Mouse (Mus musculus): ENCODE measurements around the gene Obscn.

Obscn gene

DNA sequence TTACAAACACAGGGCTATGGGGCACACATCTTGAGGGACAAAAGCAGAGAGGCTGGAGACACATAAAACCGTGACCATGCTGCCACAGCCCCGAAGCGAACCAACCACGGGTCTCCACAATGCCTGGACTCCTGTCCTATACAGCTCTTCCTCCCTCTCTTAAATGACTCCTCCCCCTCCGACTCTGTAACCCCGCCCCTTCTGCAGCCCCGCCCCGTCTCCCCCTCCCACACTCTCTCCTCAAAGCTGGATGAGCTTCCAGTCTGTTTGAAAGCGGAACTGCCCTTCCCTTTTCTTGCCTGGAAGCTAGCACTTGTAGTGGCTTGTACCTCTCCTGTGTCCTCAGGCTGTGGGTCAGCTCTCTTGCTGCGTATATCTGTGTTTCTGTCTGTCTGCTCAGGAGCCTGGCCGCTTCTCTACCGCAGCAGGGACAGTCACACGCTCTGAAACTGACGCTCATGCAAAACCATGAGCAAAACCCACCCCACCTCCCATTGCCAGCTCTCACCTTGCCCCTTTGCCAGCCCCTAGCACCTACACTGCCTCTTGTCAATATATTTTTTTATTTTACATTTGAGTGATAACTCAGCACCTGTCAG lies 5.7 kb upstream of the Obscn start:
- DNase-seq (ENCODE audit: low spot score) = no peak

DNA sequence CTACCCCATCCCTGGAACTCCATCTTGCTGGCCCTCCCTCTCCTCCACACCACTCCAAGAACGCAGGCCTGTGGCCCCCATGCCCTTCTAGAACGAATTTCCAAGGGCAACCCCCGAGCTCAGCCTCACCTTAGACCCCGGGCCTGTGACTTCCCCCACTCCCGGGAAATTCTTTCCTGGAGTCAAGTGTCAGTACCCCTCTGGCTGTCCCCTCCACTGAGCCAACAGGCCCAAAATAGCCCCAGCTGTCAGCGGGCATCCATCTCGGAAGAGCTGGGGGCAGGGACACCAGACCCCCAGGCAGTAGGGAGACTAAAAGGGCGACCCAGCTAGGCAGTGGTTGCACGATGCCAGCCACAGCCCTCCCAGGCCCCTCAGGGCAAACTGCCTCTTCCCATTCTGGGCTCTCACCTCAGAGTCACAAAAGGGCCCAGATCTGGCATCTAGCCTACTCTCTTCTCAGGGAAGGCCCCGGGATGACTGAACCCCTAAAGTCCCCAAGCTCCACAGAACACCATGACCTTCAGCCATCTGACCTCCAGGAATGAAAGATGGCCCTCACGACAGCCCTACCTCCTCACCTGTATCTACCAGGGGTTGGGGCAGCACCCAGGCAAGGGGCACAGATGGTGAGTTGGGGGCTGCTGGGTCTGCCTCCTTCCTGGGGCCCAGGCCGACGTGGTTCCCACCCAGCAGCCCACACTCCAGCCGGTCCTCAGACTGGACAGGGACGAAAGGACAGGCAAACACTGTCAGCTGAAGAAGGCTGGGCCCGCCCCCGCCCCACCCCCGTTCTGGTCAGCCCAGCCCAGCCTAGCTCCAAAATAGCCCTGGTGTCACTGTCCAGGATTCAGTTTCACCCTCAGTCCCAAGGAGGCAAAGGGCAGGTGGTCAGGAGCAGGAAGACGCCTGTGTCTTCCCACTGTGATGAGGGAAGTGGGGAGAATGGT lies 2.6 kb upstream of the Obscn start:
- no peak for DNase-seq (ENCODE audit: low spot score)

DNA sequence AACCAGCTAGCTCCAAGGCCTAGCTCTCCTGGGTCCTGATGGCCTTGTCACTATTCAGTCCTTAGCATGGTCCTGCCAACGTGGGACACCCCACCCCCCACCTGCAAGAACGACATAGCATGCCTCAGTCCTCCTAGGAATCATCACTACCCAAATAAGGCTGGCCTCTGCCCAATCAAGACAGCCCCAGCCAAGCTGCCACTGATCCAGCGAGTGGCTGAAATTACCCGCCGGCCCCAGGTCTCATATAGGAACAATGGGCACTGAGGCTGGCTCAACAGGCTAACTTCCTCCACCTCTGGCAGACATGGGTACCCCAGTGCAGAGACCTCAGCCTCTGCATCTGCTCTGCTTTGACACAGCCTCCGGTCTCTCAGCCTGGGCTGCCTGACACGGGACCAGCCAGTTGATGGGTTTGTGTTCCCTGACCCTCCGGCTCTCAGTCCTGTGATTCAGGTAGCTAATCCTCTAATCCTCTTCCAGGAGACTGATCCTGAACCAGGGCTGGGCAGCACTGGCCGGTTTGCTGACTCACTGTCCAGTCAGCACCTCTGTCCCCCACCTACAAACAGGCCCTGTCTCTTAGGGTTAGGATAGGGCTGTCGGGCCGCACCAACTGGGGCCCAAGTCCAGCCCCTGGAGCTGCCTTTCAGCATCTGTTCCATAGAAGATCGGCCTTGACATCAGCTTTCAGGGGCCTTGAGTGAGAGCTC lies 948 bp upstream of the Obscn start:
- no peak for DNase-seq (ENCODE audit: low spot score)

DNA sequence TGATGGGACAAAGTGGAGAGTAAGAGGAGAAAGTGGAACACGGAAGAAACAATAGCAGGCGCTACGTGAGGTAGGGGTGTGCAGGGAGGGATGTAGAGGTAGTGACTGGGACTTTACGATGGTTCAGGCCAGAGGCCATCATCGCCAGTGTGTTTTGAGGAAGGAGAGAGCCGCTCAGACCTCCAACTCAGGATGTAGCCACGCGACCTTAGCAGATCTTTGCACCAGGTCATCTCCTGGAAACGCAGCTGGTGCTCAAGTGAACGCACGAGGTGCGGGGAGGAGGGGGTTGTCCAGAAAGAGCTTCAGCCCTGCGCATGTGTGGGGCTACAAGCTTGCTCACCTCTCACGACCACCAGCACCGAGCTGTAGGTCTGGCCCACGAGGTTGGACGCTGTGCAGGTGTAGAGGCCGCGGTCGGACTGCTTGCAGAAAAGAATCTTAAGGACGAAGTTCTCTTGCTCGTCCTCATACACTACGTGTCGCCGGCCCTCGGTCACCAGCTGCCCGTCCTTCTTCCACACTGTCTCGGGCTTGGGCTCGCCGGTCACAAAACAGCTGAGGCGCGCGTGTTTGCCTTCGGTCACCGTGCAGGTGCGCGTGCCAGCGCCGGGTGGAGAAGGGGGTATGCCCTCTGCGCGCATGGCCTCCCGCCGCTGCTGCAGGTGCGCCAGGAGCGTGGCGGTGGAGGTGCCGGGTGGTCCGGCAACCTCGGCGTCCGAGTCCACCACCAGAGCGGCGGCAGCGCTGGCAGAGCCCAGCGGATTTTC lies 966 bp downstream of the Obscn start:
- no peak for DNase-seq (ENCODE audit: low spot score)

DNA sequence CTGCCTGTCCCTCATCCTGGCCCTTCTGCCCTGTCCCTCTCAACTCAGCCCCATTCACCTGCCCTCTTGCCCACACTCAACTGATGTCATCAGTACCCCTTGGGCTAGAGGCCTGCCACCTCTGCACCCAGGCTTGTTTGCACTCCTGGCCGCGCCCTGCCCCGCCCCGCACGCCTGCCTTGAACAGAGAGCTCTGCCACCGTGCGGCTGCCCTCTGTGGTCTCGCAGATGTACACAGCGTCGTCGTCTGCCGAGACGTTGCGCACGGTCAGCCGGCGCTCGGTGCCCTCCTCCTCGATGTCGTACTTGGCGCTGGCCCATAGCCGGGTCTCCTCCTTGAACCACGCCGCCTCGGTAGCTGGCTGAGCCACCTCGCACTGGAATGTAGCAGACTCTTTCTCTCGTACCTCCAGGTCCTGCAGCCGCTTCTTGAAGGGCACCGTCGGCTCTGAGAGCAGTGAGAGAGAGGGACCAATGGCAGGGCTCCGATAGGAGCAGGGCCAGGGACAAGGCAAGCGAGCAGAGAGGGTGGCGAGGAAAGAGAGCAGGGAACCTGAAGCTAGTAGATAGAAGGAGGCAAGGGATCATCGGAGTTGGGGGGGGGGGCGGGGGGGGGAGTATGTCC lies 1.7 kb downstream of the Obscn start:
- DNase-seq (ENCODE audit: low spot score) = no peak

DNA sequence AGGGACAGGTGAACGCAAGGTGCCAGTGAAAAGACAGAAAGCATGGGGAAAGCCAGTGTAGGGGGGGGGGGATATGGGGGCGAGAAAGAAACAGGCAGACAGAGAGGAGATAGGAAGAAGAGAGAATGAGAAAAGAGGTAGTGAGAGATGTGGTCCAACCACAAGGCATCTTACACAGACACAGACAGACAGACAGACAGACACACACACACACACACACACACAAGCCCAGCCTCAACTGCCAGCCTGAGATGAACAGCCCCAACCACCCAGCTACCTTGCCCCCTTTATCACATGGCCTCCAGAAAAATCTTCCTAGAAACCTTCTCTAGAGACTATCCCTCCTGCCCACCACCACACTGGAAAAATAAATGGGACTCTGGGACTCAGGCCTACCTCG lies 4.1 kb downstream of the Obscn start:
- DNase-seq (ENCODE audit: low spot score) = no peak

DNA sequence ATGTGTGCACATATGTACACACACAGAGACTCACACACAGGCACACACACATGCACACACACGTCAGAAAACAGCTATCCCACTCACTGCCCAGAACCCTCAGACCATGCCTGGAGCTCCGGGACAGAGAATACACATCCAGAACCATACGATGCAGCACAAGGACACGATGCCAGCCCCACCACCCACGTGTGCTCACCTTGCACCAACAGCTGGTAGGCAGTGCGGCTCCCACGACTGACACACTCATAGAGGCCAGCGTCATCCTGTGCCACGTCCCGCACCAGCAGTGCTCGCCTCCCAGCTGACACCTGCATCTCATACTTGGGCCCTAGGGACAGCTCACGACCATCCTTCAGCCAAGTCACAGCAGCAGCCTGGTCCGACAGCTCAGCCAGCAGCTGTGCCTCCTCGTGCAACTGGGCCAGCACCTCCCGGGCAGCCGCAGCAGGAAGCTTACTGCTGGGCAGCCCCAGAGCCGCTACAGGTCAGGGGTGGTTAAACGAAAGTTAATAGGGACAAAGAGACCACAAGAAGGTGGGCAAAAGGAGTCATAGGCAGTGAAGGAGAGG lies 4.8 kb downstream of the Obscn start:
- no peak for DNase-seq (ENCODE audit: low spot score)

DNA sequence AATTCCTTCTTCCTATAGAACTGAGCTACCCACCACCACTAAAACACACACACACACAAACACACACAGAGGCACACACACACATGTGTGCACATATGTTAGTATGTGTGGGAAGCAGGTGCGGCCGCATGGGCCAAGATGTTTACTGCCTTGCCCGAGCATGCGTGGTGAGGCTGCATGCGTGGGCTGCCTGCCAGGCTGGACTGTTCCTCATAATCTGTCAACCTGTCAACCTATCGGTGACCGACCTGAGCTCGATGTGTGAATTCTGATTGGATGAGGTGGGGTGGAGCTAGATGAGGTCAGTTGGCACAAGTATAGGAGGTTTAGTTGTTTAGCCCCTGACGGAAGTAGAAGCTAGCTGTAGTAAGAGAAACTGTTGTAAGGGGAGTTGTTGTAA lies 5.4 kb downstream of the Obscn start:
- DNase-seq (ENCODE audit: low spot score) = no peak

DNA sequence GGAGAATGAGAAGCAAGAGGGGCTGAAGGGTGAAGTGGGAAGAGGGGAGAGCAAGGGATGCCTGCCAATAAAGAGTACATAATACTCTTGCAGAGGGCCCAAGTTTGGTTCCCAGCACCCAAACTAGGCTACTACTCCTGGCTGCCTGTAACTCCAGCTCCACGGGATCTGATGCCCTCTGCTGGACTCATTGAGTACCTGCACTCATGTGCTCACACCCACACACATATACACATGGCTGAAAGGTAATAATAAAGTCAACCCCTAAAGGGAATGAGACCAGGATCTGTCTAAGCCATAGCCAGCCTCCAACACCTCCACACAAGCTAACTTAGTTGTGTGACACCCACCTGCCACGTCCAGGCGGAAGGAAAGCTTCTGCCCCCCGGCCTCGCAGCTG lies 30.3 kb downstream of the Obscn start:
- no peak for DNase-seq (ENCODE audit: low spot score)

DNA sequence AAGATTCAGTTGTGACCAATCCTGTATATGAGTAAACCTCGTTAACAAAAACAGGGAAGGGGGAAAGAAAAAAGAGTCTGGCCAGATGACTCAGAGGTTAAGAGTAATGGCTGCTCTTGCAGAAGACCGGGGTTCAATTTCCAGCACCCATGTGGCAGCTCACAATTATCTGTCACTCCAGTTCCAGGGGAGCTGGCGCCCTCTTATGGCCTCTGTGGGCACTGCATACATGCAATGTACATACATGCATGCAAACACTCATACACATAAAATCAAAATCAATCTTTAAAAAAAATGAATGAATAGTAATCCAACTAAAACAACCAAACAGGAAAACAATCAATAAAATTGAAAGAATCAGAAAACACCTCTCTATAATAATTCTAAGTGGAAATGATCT lies 33.9 kb downstream of the Obscn start:
- no peak for DNase-seq (ENCODE audit: low spot score)

DNA sequence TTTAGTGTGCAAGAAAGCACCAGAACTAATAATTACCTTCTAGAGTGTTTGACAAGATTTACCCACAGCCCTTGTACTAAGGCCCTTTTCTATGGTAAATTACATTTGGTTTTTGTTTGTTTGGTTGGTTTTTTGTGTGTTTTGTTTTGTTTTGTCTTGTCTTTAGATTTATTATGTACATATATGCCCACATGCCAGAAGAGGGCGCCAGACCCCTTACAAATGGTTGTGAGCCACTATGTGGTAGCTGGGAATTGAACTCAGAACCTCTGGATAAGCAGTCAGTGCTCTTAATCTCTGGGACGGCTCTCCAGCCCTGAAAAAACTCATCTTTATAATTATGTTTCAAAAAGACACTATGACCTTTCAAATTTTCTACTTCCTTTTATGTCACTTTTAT lies 37.9 kb downstream of the Obscn start:
- no peak for DNase-seq (ENCODE audit: low spot score)

DNA sequence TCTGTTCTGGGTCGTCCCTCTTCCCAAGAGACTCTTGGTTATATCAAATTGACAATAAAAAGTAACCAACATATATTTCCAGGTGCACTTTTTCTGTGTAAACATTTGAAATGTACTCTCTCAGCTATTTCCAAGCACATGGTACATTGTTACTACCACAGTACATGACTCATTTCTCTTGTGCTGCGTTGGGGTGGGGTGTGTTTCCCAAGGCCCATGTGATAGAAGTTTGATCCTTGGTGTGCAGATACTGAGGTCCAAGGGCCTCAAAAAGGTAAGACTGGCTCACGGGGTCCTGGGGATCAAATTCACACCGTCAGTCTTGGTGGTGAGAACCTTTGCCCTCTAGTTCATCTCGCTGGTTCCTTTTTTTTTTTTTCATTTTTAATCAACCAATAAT lies 38.4 kb downstream of the Obscn start:
- no peak for DNase-seq (ENCODE audit: low spot score)

DNA sequence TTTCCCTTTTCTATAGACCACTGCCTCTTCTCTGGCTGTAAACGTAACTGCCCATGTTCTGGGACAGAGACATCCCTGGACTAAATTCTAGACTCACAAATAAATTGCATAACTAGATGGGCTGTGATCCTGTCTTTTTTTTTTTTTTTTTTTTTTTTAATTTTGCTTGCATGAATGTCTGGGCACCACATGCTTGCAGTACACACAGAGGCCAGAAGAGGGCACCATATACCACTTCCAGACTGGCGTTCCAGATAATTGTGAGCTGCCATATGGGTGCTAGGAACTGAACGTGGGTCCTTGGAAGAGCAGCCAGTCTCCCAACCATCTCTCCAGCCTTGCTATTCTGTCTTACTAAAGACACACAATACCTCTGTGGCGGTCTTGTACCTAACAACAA lies 42.0 kb downstream of the Obscn start:
- no peak for DNase-seq (ENCODE audit: low spot score)

DNA sequence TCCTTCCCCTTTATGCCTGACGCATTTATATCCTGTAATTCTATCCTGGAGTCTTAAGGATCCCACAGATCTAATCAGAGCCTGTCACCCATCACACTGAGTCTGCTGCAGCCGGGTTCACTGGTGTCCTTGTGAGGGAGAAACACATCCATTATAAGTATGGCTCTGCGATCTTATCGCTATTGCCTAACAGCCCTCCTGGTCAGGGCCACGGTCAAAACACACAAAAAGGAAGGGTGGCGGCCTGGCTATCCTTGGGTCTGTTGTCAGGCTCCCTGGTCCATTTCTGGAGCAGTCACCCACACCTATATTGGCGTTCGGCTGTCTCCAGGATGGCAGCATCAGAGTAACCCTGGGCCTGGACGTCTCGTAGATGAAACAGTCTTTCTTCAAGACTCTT lies 48.6 kb downstream of the Obscn start:
- DNase-seq (ENCODE audit: low spot score) = no peak

DNA sequence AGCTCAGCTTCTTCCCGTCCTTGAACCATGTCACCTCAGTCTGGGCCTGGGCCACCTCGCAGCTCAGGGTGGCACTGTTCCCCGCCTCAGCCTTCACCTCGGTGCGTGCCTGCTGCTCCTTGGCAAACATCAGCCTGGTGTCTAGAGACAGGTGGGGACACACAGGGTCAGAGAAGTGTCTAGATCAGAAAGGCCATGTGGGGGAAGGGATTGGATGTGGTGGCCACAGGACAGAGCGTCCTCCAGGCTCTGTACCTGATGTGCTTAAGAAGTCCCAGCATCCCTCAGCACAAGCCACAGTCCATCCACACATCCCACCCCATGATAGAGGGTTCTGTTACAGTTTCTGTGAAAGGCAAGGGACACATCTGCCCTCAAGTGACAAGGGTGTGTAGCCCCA lies 51.0 kb downstream of the Obscn start:
- no peak for DNase-seq (ENCODE audit: low spot score)

DNA sequence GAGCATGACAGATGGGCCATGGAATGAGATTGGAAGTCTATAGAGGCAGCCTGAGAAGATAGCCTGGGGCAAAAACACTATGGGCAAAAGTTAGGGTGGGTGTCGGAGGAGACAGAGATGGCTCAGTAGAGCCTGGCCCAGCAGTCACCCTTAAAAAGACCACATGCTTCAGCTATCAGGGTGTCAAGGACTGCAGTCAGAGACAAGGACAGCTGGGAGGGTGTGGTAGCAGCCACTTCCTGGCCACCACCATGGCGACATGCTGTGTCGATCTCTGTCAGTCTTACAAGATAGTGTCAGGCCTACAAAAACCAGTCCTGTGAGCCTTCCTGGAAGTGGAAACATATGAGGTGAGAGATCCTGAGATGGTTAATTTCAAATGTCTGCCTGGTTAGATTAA lies 53.1 kb downstream of the Obscn start:
- no peak for DNase-seq (ENCODE audit: low spot score)

DNA sequence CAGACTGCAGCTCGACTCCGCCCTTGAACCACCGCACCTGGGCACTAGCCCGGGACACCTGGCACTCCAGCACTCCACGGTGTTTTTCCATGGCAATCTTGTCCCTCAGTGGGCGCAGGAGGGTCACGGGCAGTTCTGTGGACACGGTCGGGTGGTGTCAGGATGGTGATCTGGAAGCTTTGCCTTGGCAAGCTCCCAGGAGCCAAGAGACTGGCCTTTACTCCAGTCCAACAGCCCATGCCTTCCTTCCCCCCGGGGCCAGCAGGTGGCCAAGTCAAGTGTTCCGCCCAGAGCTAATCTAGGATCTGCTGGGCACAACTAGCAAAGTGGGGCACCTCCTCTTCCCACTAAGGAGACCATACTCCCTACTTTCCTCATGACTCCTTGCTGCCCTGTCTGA lies 57.9 kb downstream of the Obscn start:
- DNase-seq (ENCODE audit: low spot score) = no peak

DNA sequence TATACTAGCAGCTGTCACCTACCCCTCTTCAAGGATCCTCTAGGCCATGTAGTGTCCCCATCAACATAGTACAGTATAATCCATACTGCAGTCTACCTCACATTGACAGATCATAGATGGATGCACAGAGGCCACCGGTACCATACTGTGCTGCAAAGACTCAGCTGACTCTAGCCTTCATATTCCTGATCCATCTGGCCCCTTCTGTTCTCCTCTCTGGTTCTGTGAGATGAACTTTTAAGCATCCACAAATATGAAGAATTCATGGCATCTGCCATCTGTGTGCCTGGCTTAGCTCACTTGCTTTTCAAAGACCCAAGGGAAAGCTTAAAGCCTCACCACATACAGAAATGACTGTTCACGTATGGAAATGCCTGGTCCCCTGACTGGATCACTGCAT lies 65.9 kb downstream of the Obscn start:
- DNase-seq (ENCODE audit: low spot score) = no peak

DNA sequence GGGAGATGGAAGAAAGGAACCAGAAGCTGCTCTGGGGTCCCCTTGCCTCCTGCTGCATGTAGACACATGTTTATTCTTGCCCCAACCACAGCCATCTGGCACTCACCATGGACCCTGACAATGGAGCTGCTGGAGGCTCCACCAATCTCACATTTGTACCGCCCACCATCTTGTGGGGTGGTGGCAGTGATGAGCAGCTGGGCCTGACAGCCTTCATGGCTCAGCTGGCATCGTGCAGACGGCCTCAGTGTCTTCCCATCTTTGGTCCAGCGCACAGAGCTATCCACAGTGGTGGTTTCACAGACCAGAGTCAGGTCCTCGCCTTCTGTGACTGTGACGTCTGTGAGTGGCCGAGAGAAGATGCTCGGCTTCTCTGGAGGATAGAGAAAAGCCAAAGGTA lies 67.3 kb downstream of the Obscn start:
- no peak for DNase-seq (ENCODE audit: low spot score)

DNA sequence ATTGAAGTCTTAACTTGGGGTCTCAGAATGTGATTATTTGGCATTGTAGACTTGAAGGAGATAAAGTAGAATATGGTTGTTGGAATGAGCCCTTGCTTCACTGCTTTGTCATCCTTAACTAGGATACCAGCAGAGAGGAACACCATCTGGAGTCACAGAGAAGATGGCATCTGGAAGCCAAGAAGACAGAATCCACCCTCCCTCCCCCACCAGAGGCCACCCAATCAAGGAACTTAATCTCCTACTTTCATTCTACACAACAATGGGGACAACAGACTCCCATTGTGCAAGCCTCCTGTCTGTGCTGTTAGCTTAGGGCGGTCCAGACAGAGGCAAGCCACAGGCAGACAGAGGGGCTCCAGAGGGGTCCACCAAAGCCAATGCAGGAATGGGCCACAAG lies 67.8 kb downstream of the Obscn start:
- DNase-seq (ENCODE audit: low spot score) = no peak

DNA sequence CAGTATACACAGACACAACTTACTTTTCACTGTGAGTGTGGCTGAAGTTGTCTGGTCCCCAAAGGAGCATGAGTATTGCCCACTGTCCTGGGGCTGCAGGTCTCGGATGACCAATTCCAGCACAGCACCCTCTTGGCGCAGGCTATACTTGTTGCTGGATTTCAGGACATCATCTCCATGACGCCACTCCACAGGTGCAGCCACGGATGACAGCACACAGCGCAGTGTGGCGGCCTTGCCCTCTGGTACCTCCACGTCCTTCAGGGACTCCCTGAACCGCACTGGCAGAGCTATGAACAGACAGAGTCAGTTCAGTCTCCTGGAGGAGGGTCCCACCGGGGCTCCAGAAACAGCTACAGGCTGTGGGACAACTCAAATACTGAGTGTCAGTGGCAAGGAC lies 68.3 kb downstream of the Obscn start:
- DNase-seq (ENCODE audit: low spot score) = no peak

DNA sequence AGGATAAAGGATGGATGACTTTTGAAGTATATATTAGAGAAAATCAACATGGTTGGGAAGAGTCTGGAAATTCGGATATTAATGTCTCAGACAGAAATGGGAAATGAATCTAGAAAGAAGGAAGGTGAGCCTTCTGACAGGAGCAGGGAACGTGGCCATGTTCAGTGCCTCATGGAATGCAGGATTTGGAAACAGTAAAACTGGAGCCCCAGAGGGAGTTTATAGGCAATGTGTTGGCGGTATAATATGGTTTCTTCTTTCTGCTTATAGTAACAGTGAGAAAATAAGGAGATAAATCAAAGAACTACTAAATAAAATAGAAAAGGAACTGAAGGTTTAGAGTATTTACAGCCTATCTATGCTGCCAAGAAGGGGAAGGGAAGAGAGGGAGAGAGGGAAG lies 78.2 kb downstream of the Obscn start:
- no peak for DNase-seq (ENCODE audit: low spot score)

Measured in urinary bladder, postnatal 10 days (tissue).